ENCODE assay signal across 7 mouse cellular contexts in the genomic region with DNA sequence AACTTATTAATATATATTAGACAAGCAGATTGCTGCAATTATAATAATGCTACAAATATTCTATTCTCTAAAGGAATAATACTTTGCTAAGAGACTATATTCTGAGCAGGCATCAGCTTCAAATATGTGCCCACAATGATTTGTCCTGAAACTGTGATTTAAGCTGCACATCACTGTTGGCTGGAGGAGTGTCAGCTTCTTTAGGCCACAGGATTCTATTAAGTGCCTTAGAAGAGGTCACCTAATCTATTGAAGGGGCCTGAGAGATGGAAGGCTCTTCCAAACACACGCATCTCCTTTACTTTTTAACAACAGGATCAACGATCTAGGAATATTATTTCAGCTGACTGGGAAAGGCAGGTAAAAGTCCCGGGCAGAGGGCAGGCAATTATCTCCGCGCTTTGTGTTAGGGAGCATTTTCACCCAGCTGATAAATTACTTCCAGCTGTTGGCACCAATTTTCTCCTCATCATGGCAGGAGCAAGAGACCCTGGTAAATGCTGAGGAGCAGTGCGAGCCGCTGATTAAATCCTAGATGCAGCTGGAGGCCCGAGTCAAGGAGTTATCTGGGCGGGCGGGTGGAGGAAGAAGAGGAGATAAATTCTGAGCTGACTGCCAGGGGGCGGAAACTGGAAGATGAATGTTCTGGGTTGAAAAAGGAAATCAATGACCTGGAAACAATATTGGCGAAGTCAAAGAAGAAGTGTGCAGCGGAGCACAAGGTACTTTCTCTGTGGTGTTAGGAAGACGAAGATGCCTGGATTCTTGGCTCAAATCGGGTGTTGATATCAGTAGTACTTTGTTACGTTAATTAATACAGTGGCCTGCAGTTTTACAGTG.
DNase-seq lines count a peak whose midpoint lies in the region; ATAC-seq lines count a peak whose summit lies in the region.

No protein-coding gene starts in this region.

- DNase-seq in brain, adult 2 months (ENCODE audit: low read depth, low spot score), result peak; percentile 21
- DNase-seq in embryonic facial prominence, embryonic 10.5 days (ENCODE audit: low spot score), result peak; percentile 71
- peak; percentile 44 for DNase-seq in hindlimb bud, embryonic 11.5 days (ENCODE audit: extremely low spot score, low read depth, low spot score)
- no peak for DNase-seq in urinary bladder, postnatal 10 days (ENCODE audit: low spot score)
- DNase-seq in left cerebral cortex, postnatal 14 days (ENCODE audit: low spot score in 2 of 2), result no peak

- no peak overlapping the region for H3K4me2 ChIP-seq in midbrain, embryonic 12.5 days (replicated peaks)

- H3K9me3 ChIP-seq in embryonic facial prominence, embryonic 10.5 days, result no peaks in the 10 kb centered on the region
- H3K9me3 ChIP-seq in midbrain, embryonic 12.5 days, result no peaks in the 10 kb centered on the region

- intact Hi-C loops in left cerebral cortex, postnatal 14 days (cut with DNase I), result no loop called here

- WGBS in embryonic facial prominence, embryonic 10.5 days, result 28% methylated on average over 16 of the region's 16 CpGs
- 49% methylated on average over 16 of the region's 16 CpGs for WGBS in midbrain, embryonic 12.5 days

- no peak overlapping the region for H3K9ac ChIP-seq in midbrain, embryonic 12.5 days (replicated peaks)

- H3K27me3 ChIP-seq in embryonic facial prominence, embryonic 10.5 days (replicated peaks; ENCODE audit: low read depth, poor library complexity, severe bottlenecking), result no peaks in the 10 kb centered on the region
- no peaks in the 10 kb centered on the region for H3K27me3 ChIP-seq in midbrain, embryonic 12.5 days

- H3K4me3 ChIP-seq in embryonic facial prominence, embryonic 10.5 days, result 0 out of 2 replicates have a peak overlapping the region, but pooled peaks have one; percentile 17
- no peak overlapping the region for H3K4me3 ChIP-seq in midbrain, embryonic 12.5 days

- ATAC-seq in midbrain, embryonic 12.5 days (ENCODE audit: low FRiP score, low read depth), result peak; percentile 60; the same call in 1 of the 2 replicates
- no peak for ATAC-seq in frontal cortex, adult (ENCODE audit: low TSS enrichment)

- H3K4me1 ChIP-seq in embryonic facial prominence, embryonic 10.5 days, result peaks cover 17% of the 10 kb centered on the region
- H3K4me1 ChIP-seq in midbrain, embryonic 12.5 days, result no peaks in the 10 kb centered on the region

- H3K36me3 ChIP-seq in embryonic facial prominence, embryonic 10.5 days (replicated peaks), result no peaks in the 10 kb centered on the region
- H3K36me3 ChIP-seq in midbrain, embryonic 12.5 days, result no peaks in the 10 kb centered on the region

- no peak overlapping the region; the same call in 1 of the 2 replicates for H3K27ac ChIP-seq in embryonic facial prominence, embryonic 10.5 days (replicated peaks)
- H3K27ac ChIP-seq in midbrain, embryonic 12.5 days (replicated peaks), result no peak overlapping the region; the same call in 1 of the 2 replicates

Comparison
In these comparisons a context has a peak if more than half of its experiments do, and no peak if none do; other contexts are left out.
1. DNase-seq: peak in brain, adult 2 months (single experiment), embryonic facial prominence, embryonic 10.5 days (single experiment) and hindlimb bud, embryonic 11.5 days (single experiment); none in urinary bladder, postnatal 10 days (single experiment) and left cerebral cortex, postnatal 14 days (0 of 2).